Mouse (Mus musculus): ENCODE measurements around the gene Dab2ip. TPM values are rescaled to one million over a fixed set of nuclear protein-coding genes. Genes with fewer than 3 reads are reported as not detected.

Gene Dab2ip
- total and polyA plus RNA-seq, 3 experiments, result 4.9 to 15.6 (median 7.8) TPM

DNA sequence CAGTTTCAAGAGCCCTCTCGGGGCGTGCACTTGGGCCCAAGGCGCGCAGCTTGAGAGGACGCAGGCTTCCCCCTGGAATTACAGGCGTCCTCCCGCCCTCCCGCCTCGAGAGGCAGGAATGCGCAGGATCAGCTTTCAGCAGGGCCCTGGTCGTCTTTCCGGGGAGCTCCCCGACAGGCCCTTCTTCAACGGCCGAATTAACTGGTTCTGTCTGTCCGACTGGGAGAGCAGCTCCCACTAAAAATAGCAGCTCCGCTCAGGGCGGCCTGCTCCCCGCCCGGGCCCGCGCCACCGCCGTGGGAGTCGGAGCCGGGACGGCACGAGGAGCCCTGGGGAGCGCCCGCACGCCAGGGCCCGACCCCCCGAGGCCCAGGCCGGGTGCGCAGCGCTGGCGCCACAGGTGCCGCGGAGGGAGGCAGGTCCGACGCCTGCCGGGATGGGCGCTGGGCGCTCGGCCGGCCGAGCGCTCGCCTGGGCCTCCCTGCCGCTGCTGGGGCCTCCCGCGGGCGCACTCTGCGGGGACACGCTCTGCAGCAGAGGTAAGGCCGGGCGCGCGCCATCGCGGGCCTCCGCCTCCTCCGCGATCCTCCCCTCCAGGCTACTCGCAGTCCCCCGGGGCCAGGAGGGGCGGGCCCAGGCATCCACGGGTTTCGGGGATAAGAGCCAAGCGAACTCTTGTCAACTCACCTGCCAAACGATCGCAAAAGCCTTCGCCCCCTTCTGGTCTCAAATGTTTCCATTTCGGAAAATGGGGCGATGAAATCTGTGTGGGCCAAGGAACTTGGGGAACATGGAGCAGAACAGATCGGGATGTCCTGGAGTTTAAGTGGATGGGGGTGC, 23.7 kb downstream of the Dab2ip start:
- no peak overlapping the region for H3K9ac ChIP-seq (ENCODE audit: insufficient read depth, low read depth)
- no peak overlapping the region for H3K4me2 ChIP-seq (ENCODE audit: insufficient read depth, low read depth, poor library complexity, severe bottlenecking)
- no peak for DNase-seq (ENCODE audit: extremely low read depth)
- H3K36me3 ChIP-seq (replicated peaks in 1 of 2; ENCODE audit: control insufficient read depth in 1 of 2, insufficient read depth in 1 of 2, low read length in 1 of 2), result no peaks in the 10 kb centered on the region
- dilution Hi-C loops (cut with MboI; ENCODE audit: extremely low pct_ligation_motif_present, extremely low pct_unique_long_range_greater_than_20kb, low sequenced_read_pairs), result no loop called here
- peaks cover 13% of the 10 kb centered on the region for H3K27me3 ChIP-seq (replicated peaks)
- H3K27ac ChIP-seq (ENCODE audit: insufficient read depth, low read depth), result no peak overlapping the region
- in situ Hi-C loops (cut with MboI; ENCODE audit: low pct_ligation_motif_present, low pct_unique_long_range_greater_than_20kb, low sequenced_read_pairs), result no loop called here
- peaks cover 0 to 3% of the 10 kb centered on the region in 2 experiments; a peak in 1 of 4 replicates for H3K4me1 ChIP-seq (ENCODE audit: control insufficient read depth in 1 of 2, insufficient read depth in 2 of 2)
- H3K9me3 ChIP-seq (replicated peaks; ENCODE audit: low read length), result peaks cover 2% of the 10 kb centered on the region
- TF ChIP-seq RCOR1 (conservative IDR thresholded peaks at IDR 0.05; ENCODE audit: low read depth, low read length) (no peak), ZNF384 (IDR thresholded peaks at IDR 0.05; ENCODE audit: low read depth, low read length) (no peak), PAX5 (IDR thresholded peaks at IDR 0.05; ENCODE audit: low read length) (no peak), SMC3 (IDR thresholded peaks at IDR 0.05; ENCODE audit: low read depth, low read length) (no peak), ELF1 (IDR thresholded peaks at IDR 0.05; ENCODE audit: low read depth, low read length) (no peak), MAZ (IDR thresholded peaks at IDR 0.05; ENCODE audit: low read depth, low read length) (no peak), GABPA (IDR thresholded peaks at IDR 0.05; ENCODE audit: insufficient replicate concordance, low read depth, low read length) (no peak), NRF1 (IDR thresholded peaks at IDR 0.05; ENCODE audit: low read depth, low read length) (no peak), TCF12 (IDR thresholded peaks at IDR 0.05; ENCODE audit: low read depth, low read length) (no peak), MYC (IDR thresholded peaks at IDR 0.05; ENCODE audit: low read depth, low read length) (no peak), CHD1 (IDR thresholded peaks at IDR 0.05; ENCODE audit: low read depth, low read length) (no peak), USF2 (conservative IDR thresholded peaks at IDR 0.05; ENCODE audit: low read depth, low read length) (no peak)
- H3K79me2 ChIP-seq (replicated peaks; ENCODE audit: control insufficient read depth, extremely low read depth, insufficient read depth, poor library complexity, severe bottlenecking), result no peaks in the 10 kb centered on the region
- H3K4me3 ChIP-seq (replicated peaks in 1 of 3; ENCODE audit: low read depth in 2 of 3, low read length in 2 of 3, poor library complexity in 1 of 3), result no peak overlapping the region

DNA sequence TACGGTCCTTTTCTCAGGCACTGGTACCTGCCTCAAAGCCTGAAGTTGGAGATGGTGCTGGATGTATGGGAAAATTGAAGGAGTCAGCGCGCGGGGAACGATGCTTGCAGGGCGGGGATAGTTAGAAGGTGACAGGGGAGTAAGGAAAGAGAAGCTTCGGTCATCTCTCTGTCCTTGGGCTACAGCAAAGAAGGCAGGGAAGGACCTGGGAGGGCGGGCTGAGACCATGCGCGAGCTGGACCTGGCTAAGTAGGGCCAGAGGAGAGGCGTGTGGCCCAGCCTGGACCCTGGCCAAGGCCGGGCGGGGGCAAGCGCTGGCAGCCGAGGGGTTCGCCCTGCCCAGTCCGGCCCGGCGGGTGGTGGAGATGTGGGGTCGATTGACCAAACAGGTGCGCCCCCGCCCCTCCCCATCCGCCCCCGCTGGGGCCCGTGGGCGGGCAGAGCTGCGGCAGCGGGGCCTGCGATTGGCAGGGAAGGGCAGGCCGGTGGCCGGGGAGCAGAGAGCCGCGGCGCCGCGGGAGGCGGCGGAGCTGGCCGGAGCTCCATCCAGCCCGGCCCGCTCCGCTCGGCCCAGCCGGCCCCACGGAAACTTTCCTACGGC, 24.4 kb downstream of the Dab2ip start:
- Histone ChIP-seq H3K79me2 (replicated peaks; ENCODE audit: control insufficient read depth, extremely low read depth, insufficient read depth, poor library complexity, severe bottlenecking) (no peaks in the 10 kb centered on the region), H3K9me3 (replicated peaks; ENCODE audit: low read length) (peaks cover 2% of the 10 kb centered on the region), H3K4me2 (ENCODE audit: insufficient read depth, low read depth, poor library complexity, severe bottlenecking) (no peak overlapping the region), H3K27me3 (replicated peaks) (peaks cover 12% of the 10 kb centered on the region), H3K9ac (ENCODE audit: insufficient read depth, low read depth) (no peak overlapping the region), H3K27ac (ENCODE audit: insufficient read depth, low read depth) (no peak overlapping the region), H3K4me1 (ENCODE audit: control insufficient read depth in 1 of 2, insufficient read depth in 2 of 2) (peaks cover 2 to 9% of the 10 kb centered on the region in 2 experiments), H3K4me3 (replicated peaks in 1 of 3; ENCODE audit: low read depth in 2 of 3, low read length in 2 of 3, poor library complexity in 1 of 3) (no peak overlapping the region), H3K36me3 (replicated peaks in 1 of 2; ENCODE audit: control insufficient read depth in 1 of 2, insufficient read depth in 1 of 2, low read length in 1 of 2) (no peaks in the 10 kb centered on the region)
- DNase-seq (ENCODE audit: extremely low read depth), result no peak
- dilution Hi-C loops (cut with MboI; ENCODE audit: extremely low pct_ligation_motif_present, extremely low pct_unique_long_range_greater_than_20kb, low sequenced_read_pairs) (no loop called here), in situ Hi-C loops (cut with MboI; ENCODE audit: low pct_ligation_motif_present, low pct_unique_long_range_greater_than_20kb, low sequenced_read_pairs) (no loop called here)
- TF ChIP-seq ZNF384 (IDR thresholded peaks at IDR 0.05; ENCODE audit: low read depth, low read length) (no peak), SMC3 (IDR thresholded peaks at IDR 0.05; ENCODE audit: low read depth, low read length) (no peak), TBP (conservative IDR thresholded peaks at IDR 0.05; ENCODE audit: low read depth, low read length) (no peak), UBTF (IDR thresholded peaks at IDR 0.05; ENCODE audit: low read depth, low read length) (no peak), CHD2 (IDR thresholded peaks at IDR 0.05; ENCODE audit: low read length) (no peak), SIN3A (IDR thresholded peaks at IDR 0.05; ENCODE audit: low read length) (no peak), EP300 (IDR thresholded peaks at IDR 0.05; ENCODE audit: low read length) (no peak), USF2 (conservative IDR thresholded peaks at IDR 0.05; ENCODE audit: low read depth, low read length) (no peak), BHLHE40 (IDR thresholded peaks at IDR 0.05; ENCODE audit: low read depth, low read length) (no peak), E2F4 (IDR thresholded peaks at IDR 0.05; ENCODE audit: insufficient replicate concordance, low read depth, low read length) (no peak)
